Comparison of ENCODE assay signal across 8 mouse cellular contexts in the genomic region with DNA sequence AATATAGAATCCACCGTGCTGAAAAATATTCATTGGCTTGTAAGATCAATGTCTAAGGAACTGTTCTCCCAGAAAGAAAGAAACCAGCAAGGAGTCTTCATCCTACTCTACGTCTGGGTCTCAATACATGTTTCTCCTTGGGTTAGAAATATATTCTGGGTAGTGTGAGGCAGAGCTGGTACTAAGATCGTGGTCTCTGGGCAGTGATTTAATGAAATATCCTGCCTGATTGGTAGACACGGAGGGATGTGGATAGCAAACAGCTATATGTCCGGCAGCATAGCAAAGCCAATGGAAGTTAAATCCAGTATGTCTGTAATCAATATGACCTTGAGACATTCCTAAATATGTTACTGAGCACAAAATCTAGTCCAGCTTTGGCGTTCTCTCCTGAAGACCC. TPM values are rescaled to one million over a fixed set of nuclear protein-coding genes. Genes with fewer than 3 reads are reported as not detected.
A peak's percentile ranks its signal among the peaks of the same experiment; 100 is the strongest.
DNase-seq lines count a peak whose midpoint lies in the region; ATAC-seq lines count a peak whose summit lies in the region.

No protein-coding gene starts in this region.

- peak; percentile 20; the same call in 1 of the 2 replicates for ATAC-seq in cerebellum, adult (ENCODE audit: insufficient number of reproducible peaks, low FRiP score, low TSS enrichment)
- no peak for ATAC-seq in liver, embryonic 13.5 days (ENCODE audit: low read depth)
- no peak for ATAC-seq in liver, embryonic 11.5 days (replicated peaks; ENCODE audit: low FRiP score)
- no peak for ATAC-seq in intestine, embryonic 16.5 days
- ATAC-seq in neural tube, embryonic 15.5 days (ENCODE audit: low FRiP score): peak; percentile 51
- no peak for ATAC-seq in inflammation-experienced regulatory T-cells, adult 6 months

- H3K9ac ChIP-seq in liver, embryonic 13.5 days: no peak overlapping the region
- no peak overlapping the region for H3K9ac ChIP-seq in liver, embryonic 11.5 days (ENCODE audit: low read depth, low read length)
- no peak overlapping the region for H3K9ac ChIP-seq in intestine, embryonic 16.5 days (ENCODE audit: low read depth, low read length)
- peak overlapping the region; percentile 43 for H3K9ac ChIP-seq in neural tube, embryonic 15.5 days (replicated peaks)

- H3K36me3 ChIP-seq in liver, embryonic 13.5 days: no peaks in the 10 kb centered on the region
- H3K36me3 ChIP-seq in liver, embryonic 11.5 days (ENCODE audit: control insufficient read depth, insufficient read depth, low read length): no peaks in the 10 kb centered on the region
- no peaks in the 10 kb centered on the region for H3K36me3 ChIP-seq in intestine, embryonic 16.5 days (ENCODE audit: control insufficient read depth, insufficient read depth, low read length)
- no peaks in the 10 kb centered on the region for H3K36me3 ChIP-seq in neural tube, embryonic 15.5 days

- H3K4me1 ChIP-seq in liver, embryonic 13.5 days (replicated peaks): no peaks in the 10 kb centered on the region
- H3K4me1 ChIP-seq in liver, embryonic 11.5 days (replicated peaks; ENCODE audit: control insufficient read depth, insufficient read depth, low read length): no peaks in the 10 kb centered on the region
- no peaks in the 10 kb centered on the region for H3K4me1 ChIP-seq in intestine, embryonic 16.5 days (ENCODE audit: control insufficient read depth, insufficient read depth, low read length)
- H3K4me1 ChIP-seq in neural tube, embryonic 15.5 days: peaks cover 23% of the 10 kb centered on the region

- no peak overlapping the region for H3K27ac ChIP-seq in liver, embryonic 13.5 days
- no peak overlapping the region for H3K27ac ChIP-seq in liver, embryonic 11.5 days (ENCODE audit: low read depth, low read length)
- no peak overlapping the region for H3K27ac ChIP-seq in intestine, embryonic 16.5 days (ENCODE audit: low read length)
- H3K27ac ChIP-seq in neural tube, embryonic 15.5 days (replicated peaks): peak overlapping the region; percentile 83

- no peak for DNase-seq in cerebellum, postnatal 14 days
- DNase-seq in liver, embryonic 13.5 days: no peak
- no peak for DNase-seq in liver, embryonic 11.5 days (ENCODE audit: low spot score)
- DNase-seq in retina, postnatal 1 day: no peak

- no peak overlapping the region for H3K4me3 ChIP-seq in liver, embryonic 13.5 days (replicated peaks)
- H3K4me3 ChIP-seq in liver, embryonic 11.5 days (ENCODE audit: low read depth, low read length): no peak overlapping the region
- peak overlapping the region; percentile 28; the same call in 1 of the 2 replicates for H3K4me3 ChIP-seq in intestine, embryonic 16.5 days (ENCODE audit: low read length)
- H3K4me3 ChIP-seq in neural tube, embryonic 15.5 days (replicated peaks): peak overlapping the region; percentile 46

- WGBS in liver, embryonic 13.5 days (ENCODE audit: insufficient replicate concordance): 38% methylated on average over 6 of the region's 6 CpGs
- WGBS in liver, embryonic 11.5 days: 50% methylated on average over 6 of the region's 6 CpGs
- 34% methylated on average over 6 of the region's 6 CpGs for WGBS in intestine, embryonic 16.5 days
- WGBS in neural tube, embryonic 15.5 days: 28% methylated on average over 6 of the region's 6 CpGs

- H3K9me3 ChIP-seq in liver, embryonic 13.5 days (replicated peaks): no peaks in the 10 kb centered on the region
- no peaks in the 10 kb centered on the region for H3K9me3 ChIP-seq in liver, embryonic 11.5 days (ENCODE audit: control insufficient read depth, low read length)
- no peaks in the 10 kb centered on the region for H3K9me3 ChIP-seq in intestine, embryonic 16.5 days (ENCODE audit: control insufficient read depth, low read length)
- H3K9me3 ChIP-seq in neural tube, embryonic 15.5 days (replicated peaks): no peaks in the 10 kb centered on the region

- H3K4me2 ChIP-seq in liver, embryonic 13.5 days: peak overlapping the region; percentile 32; the same call in 1 of the 2 replicates
- no peak overlapping the region; the same call in 1 of the 2 replicates for H3K4me2 ChIP-seq in liver, embryonic 11.5 days
- peak overlapping the region; percentile 41 for H3K4me2 ChIP-seq in intestine, embryonic 16.5 days (ENCODE audit: low read depth, low read length)
- peak overlapping the region; percentile 71 for H3K4me2 ChIP-seq in neural tube, embryonic 15.5 days

- 0 out of 2 replicates have a peak, but pooled peaks cover 6% of the 10 kb centered on the region for H3K27me3 ChIP-seq in liver, embryonic 13.5 days
- H3K27me3 ChIP-seq in liver, embryonic 11.5 days (replicated peaks; ENCODE audit: control insufficient read depth, insufficient read depth, low read length): no peaks in the 10 kb centered on the region; the same call in 1 of the 2 replicates
- H3K27me3 ChIP-seq in intestine, embryonic 16.5 days (replicated peaks; ENCODE audit: control insufficient read depth, insufficient read depth, low read length): peaks cover 5% of the 10 kb centered on the region; the same call in 1 of the 2 replicates
- 0 out of 2 replicates have a peak, but pooled peaks cover 2% of the 10 kb centered on the region for H3K27me3 ChIP-seq in neural tube, embryonic 15.5 days (replicated peaks)

RNA-seq across cellular contexts. Expression of a gene that starts 0.5 kb away (rescaled TPM):
- 0.21 and 0.41 TPM in 2 replicates for polyA plus RNA-seq in liver, embryonic 13.5 days (2015; fragmentation: Nextera tagmentation; extraction: Ambion mirVana)
- polyA plus RNA-seq in liver, embryonic 11.5 days (2014; fragmentation: Nextera tagmentation; extraction: Ambion mirVana): 0.95 and 1.4 TPM in 2 replicates
- polyA plus RNA-seq in intestine, embryonic 16.5 days (2015; fragmentation: Nextera tagmentation; extraction: Ambion mirVana): 4.3 and 5.3 TPM in 2 replicates
- polyA plus RNA-seq in neural tube, embryonic 15.5 days (2015; fragmentation: Nextera tagmentation; extraction: Ambion mirVana): 90.4 and 99.2 TPM in 2 replicates
- polyA plus RNA-seq in inflammation-experienced regulatory T-cells, adult 6 months (2017; shearing (Covaris generic)): not detected

Comparison
In these comparisons a context has a peak if more than half of its experiments do, and no peak if none do; other contexts are left out.
1. ATAC-seq: peak in cerebellum, adult (single experiment) and neural tube, embryonic 15.5 days (single experiment); none in liver, embryonic 13.5 days (single experiment), liver, embryonic 11.5 days (single experiment), intestine, embryonic 16.5 days (single experiment) and inflammation-experienced regulatory T-cells, adult 6 months (single experiment).
2. H3K4me3 ChIP-seq: peak in intestine, embryonic 16.5 days (single experiment) and neural tube, embryonic 15.5 days (single experiment); none in liver, embryonic 13.5 days (single experiment) and liver, embryonic 11.5 days (single experiment).
3. RNA of a gene that starts 0.5 kb away (polyA plus RNA-seq): 90.4 to 99.2 TPM in neural tube, embryonic 15.5 days; 4.3 to 5.3 TPM in intestine, embryonic 16.5 days, 0.95 to 1.4 TPM in liver, embryonic 11.5 days, 0.21 to 0.41 TPM in liver, embryonic 13.5 days and not detected in inflammation-experienced regulatory T-cells, adult 6 months; every median in the first group is over 10 times any median in the second.